Mouse (Mus musculus) embryonic facial prominence, embryonic 11.5 days (tissue): ENCODE results near the gene Vasn. TPM values are rescaled to one million over a fixed set of nuclear protein-coding genes. Genes with fewer than 3 reads are reported as not detected.

Source experiments
- ATAC-seq: fragments of 200-750 bp; cut with Nextera tagmentation; replicated peaks from 2 replicates; pipeline ENCODE4 v1.8.0; 2017; ENCODE audit warnings: low read depth; ENCODE audit not compliant: insufficient number of reproducible peaks, low FRiP score, low TSS enrichment
- DNase-seq: peaks from one replicate; pipeline ENCODE4 v3.0.0-alpha.2; 2015; ENCODE audit warnings: low spot score
- H3K27ac ChIP-seq: fragments of 300-500 bp; sonication (generic); replicated peaks from 2 replicates; pipeline ENCODE4 v1.5.1; 2014; ENCODE audit warnings: mild to moderate bottlenecking, low read depth, low read length, control low read depth
- H3K27me3 ChIP-seq: fragments of 300-500 bp; sonication (generic); 2 replicates; pipeline ENCODE4 v1.6.1; 2014; ENCODE audit warnings: mild to moderate bottlenecking, low read length, moderate library complexity, mixed read lengths; ENCODE audit not compliant: control insufficient read depth, insufficient read depth
- H3K36me3 ChIP-seq: fragments of 300-500 bp; sonication (generic); replicated peaks from 2 replicates; pipeline ENCODE4 v1.6.1; 2014; ENCODE audit warnings: low read depth, mild to moderate bottlenecking, low read length, moderate library complexity, mixed read lengths; ENCODE audit not compliant: control insufficient read depth, insufficient read depth
- H3K4me1 ChIP-seq: fragments of 300-500 bp; sonication (generic); 2 replicates; pipeline ENCODE4 v1.6.1; 2014; ENCODE audit warnings: low read length, mixed read lengths; ENCODE audit not compliant: control insufficient read depth, insufficient read depth
- H3K4me2 ChIP-seq: fragments of 300-500 bp; sonication (generic); 2 replicates; pipeline ENCODE4 v1.6.1; 2014; ENCODE audit warnings: low read depth, mild to moderate bottlenecking, control low read depth, low read length, moderate library complexity
- H3K4me3 ChIP-seq: fragments of 300-500 bp; sonication (generic); 2 replicates; pipeline ENCODE4 v1.5.1; 2014; ENCODE audit warnings: low read depth, low read length, control low read depth
- H3K9ac ChIP-seq: fragments of 300-500 bp; sonication (generic); replicated peaks from 2 replicates; pipeline ENCODE4 v1.6.1; 2014; ENCODE audit warnings: mild to moderate bottlenecking, control low read depth, low read length
- H3K9me3 ChIP-seq: fragments of 300-500 bp; sonication (generic); replicated peaks from 2 replicates; pipeline ENCODE4 v1.6.1; 2016; ENCODE audit warnings: mild to moderate bottlenecking, low read length, inconsistent platforms, mixed read lengths; ENCODE audit not compliant: control insufficient read depth
- WGBS: fragments of 180-500 bp; shearing (Covaris S2); extraction: QIAGEN DNeasy Blood & Tissue Kit; methylation state at CpG from one replicate; pipeline ENCODE4 v1.1.7; 2014; 5-methylcytosine and 5-hydroxymethylcytosine counted together
- polyA plus RNA-seq: library from polyadenylated mRNA; unstranded; fragments of >200 nt; fragmentation: Nextera tagmentation; extraction: Ambion mirVana; gene quantifications from 2 replicates; pipeline ENCODE4 v1.2.1, GENCODE M21; 2014

The Vasn gene
- polyA plus RNA-seq, 1 experiment from 2014 or later: 10.9 TPM

DNA sequence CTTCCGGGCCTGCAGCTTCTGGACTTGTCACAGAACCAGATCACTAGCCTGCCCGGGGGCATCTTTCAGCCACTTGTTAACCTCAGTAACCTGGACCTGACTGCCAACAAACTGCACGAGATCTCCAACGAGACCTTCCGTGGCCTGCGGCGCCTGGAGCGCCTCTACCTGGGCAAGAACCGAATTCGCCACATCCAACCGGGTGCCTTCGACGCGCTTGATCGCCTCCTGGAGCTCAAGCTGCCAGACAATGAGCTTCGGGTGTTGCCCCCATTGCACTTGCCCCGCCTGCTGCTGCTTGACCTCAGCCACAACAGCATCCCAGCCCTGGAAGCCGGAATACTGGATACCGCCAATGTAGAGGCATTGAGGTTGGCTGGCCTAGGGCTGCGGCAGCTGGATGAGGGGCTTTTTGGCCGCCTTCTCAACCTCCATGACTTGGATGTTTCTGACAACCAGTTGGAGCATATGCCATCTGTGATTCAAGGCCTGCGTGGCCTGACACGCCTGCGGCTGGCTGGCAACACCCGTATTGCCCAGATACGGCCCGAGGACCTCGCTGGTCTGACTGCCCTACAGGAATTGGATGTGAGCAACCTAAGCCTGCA lies 8.8 kb downstream of the Vasn start:
- no peaks in the 10 kb centered on the region for H3K9me3 ChIP-seq
- no peak for ATAC-seq
- no peak overlapping the region for H3K4me3 ChIP-seq
- WGBS: 86% methylated on average over 28 of the region's 28 CpGs
- H3K4me2 ChIP-seq: no peak overlapping the region
- peaks cover 7% of the 10 kb centered on the region for H3K36me3 ChIP-seq
- no peaks in the 10 kb centered on the region for H3K27me3 ChIP-seq
- peaks cover 25% of the 10 kb centered on the region for H3K4me1 ChIP-seq
- no peak for DNase-seq
- no peak overlapping the region for H3K27ac ChIP-seq
- H3K9ac ChIP-seq: no peak overlapping the region

DNA sequence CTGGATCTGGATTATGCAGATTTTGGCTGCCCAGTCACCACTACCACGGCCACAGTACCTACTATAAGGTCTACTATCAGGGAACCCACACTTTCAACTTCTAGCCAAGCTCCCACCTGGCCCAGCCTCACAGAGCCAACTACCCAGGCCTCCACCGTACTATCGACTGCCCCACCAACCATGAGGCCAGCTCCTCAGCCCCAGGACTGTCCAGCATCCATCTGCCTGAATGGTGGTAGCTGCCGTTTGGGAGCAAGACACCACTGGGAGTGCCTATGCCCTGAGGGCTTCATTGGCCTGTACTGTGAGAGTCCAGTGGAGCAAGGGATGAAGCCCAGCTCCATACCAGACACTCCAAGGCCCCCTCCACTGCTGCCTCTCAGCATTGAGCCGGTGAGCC lies 9.5 kb downstream of the Vasn start:
- no peak for DNase-seq
- no peak for ATAC-seq
- Histone ChIP-seq H3K4me3 (no peak overlapping the region), H3K36me3 (peaks cover 7% of the 10 kb centered on the region), H3K9me3 (no peaks in the 10 kb centered on the region), H3K27ac (no peak overlapping the region), H3K4me1 (peaks cover 25% of the 10 kb centered on the region), H3K27me3 (no peaks in the 10 kb centered on the region), H3K9ac (no peak overlapping the region), H3K4me2 (no peak overlapping the region)
- 80% methylated on average over 5 of the region's 5 CpGs for WGBS

GRCm38 (mm10) chr16:4649692-4650091 lies 10.0 kb downstream of the Vasn start:
- peak overlapping the region; percentile 15; the same call in 1 of the 2 replicates for H3K9ac ChIP-seq
- H3K4me2 ChIP-seq: no peak overlapping the region
- peaks cover 7% of the 10 kb centered on the region for H3K36me3 ChIP-seq
- no peak for DNase-seq
- H3K9me3 ChIP-seq: no peaks in the 10 kb centered on the region
- H3K27me3 ChIP-seq: no peaks in the 10 kb centered on the region
- 86% methylated on average over 11 of the region's 11 CpGs for WGBS
- H3K27ac ChIP-seq: no peak overlapping the region
- no peak overlapping the region for H3K4me3 ChIP-seq
- ATAC-seq: no peak
- H3K4me1 ChIP-seq: peaks cover 25% of the 10 kb centered on the region

DNA sequence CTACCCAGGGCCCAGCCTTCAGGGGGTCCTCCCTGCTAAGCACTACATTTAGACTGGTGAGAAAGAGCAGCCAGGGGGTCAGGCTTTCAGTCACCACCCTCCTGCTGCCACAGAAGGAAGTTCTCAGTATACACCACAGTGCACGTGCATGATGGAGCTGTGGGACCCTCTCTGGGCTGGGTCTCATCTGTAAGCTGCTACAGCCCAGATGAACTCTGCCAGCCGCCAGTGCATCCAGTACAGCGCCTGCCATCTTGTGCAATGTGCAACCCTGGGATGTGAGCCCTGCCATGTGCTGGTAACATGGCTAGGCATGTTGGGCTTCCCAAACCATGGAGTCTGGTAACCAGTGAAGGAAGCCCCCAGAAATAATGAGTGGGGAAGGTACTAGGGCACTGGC lies 10.4 kb downstream of the Vasn start:
- no peak overlapping the region for H3K4me3 ChIP-seq
- WGBS: 89% methylated on average over 3 of the region's 3 CpGs
- peaks cover 25% of the 10 kb centered on the region for H3K4me1 ChIP-seq
- DNase-seq (no peak), ATAC-seq (no peak)
- no peak overlapping the region for H3K27ac ChIP-seq
- H3K4me2 ChIP-seq: no peak overlapping the region
- peaks cover 7% of the 10 kb centered on the region for H3K36me3 ChIP-seq
- peak overlapping the region; percentile 15; the same call in 1 of the 2 replicates for H3K9ac ChIP-seq
- no peaks in the 10 kb centered on the region for H3K27me3 ChIP-seq
- no peaks in the 10 kb centered on the region for H3K9me3 ChIP-seq

GRCm38 (mm10) chr16:4651081-4651480 lies 11.3 kb downstream of the Vasn start:
- whole genome bisulfite sequencing: 81% methylated on average over 1 of the region's 1 CpGs
- Histone ChIP-seq H3K9me3 (no peaks in the 10 kb centered on the region), H3K27ac (peak overlapping the region; percentile 93), H3K27me3 (no peaks in the 10 kb centered on the region), H3K9ac (0 out of 2 replicates have a peak overlapping the region, but pooled peaks have one; percentile 4), H3K4me3 (no peak overlapping the region), H3K4me2 (no peak overlapping the region), H3K36me3 (peaks cover 7% of the 10 kb centered on the region), H3K4me1 (peaks cover 25% of the 10 kb centered on the region)
- DNase-seq: no peak
- no peak for ATAC-seq

- H3K4me2 ChIP-seq: no peak overlapping the region; the same call in 1 of the 2 replicates
- WGBS: 24% methylated on average over 7 of the region's 7 CpGs
- no peak overlapping the region for H3K4me3 ChIP-seq
Observed at GRCm38 (mm10) chr16:4651624-4652023, 11.9 kb downstream of the Vasn start.

GRCm38 (mm10) chr16:4652707-4653416 lies 13.1 kb downstream of the Vasn start:
- peaks cover 16% of the 10 kb centered on the region for H3K4me1 ChIP-seq
- no peak overlapping the region for H3K4me3 ChIP-seq
- ATAC-seq (no peak), DNase-seq (peak; percentile 42)
- peaks cover 7% of the 10 kb centered on the region for H3K36me3 ChIP-seq
- H3K27me3 ChIP-seq: no peaks in the 10 kb centered on the region
- 0 out of 2 replicates have a peak overlapping the region, but pooled peaks have one; percentile 25 for H3K9ac ChIP-seq
- no peaks in the 10 kb centered on the region for H3K9me3 ChIP-seq
- H3K4me2 ChIP-seq: no peak overlapping the region; the same call in 1 of the 2 replicates
- peak overlapping the region; percentile 93 for H3K27ac ChIP-seq
- 53% methylated on average over 4 of the region's 4 CpGs for whole genome bisulfite sequencing

More at GRCm38 (mm10) chr16:4651624-4652023, 11.9 kb downstream of the Vasn start:
- no peaks in the 10 kb centered on the region for H3K27me3 ChIP-seq
- peaks cover 7% of the 10 kb centered on the region for H3K36me3 ChIP-seq
- no peaks in the 10 kb centered on the region for H3K9me3 ChIP-seq
- peak overlapping the region; percentile 93 for H3K27ac ChIP-seq
- peaks cover 24% of the 10 kb centered on the region for H3K4me1 ChIP-seq
- DNase-seq: peak; percentile 93
- ATAC-seq: peak; percentile 85
- no peak overlapping the region for H3K9ac ChIP-seq

- no peak overlapping the region for H3K4me2 ChIP-seq
- no peak overlapping the region for H3K4me3 ChIP-seq
- peaks cover 16% of the 10 kb centered on the region for H3K4me1 ChIP-seq
- no peak for ATAC-seq
- WGBS: 81% methylated on average over 10 of the region's 10 CpGs
- peaks cover 2% of the 10 kb centered on the region for H3K36me3 ChIP-seq
- DNase-seq: no peak
- no peaks in the 10 kb centered on the region for H3K27me3 ChIP-seq
- no peak overlapping the region for H3K27ac ChIP-seq
- no peak overlapping the region for H3K9ac ChIP-seq
- no peaks in the 10 kb centered on the region for H3K9me3 ChIP-seq
Observed at GRCm38 (mm10) chr16:4654706-4655105, 15.0 kb downstream of the Vasn start.
